Mouse (Mus musculus) central nervous system, embryonic 18 days (tissue): Measurements from ENCODE around the gene Gstk1. TPM values are rescaled to one million over a fixed set of nuclear protein-coding genes. Genes with fewer than 3 reads are reported as not detected.

ENCODE experiments used
- polyA plus RNA-seq: library from polyadenylated mRNA; depleted of rRNA; stranded (reverse); fragments of >200 nt; gene quantifications from 2 replicates; pipeline ENCODE4 v1.2.3, GENCODE M21; 2012; rRNA removed

The Gstk1 gene
- polyA plus RNA-seq = 8.2 and 10.8 TPM in 2 replicates

GRCm38 (mm10) chr6:42245711-42246353 is at the start of gene Gstk1:
Gstk1 (plus strand) TSS chr6:42245935.

GRCm38 (mm10) chr6:42215028-42215427 is 30.7 kb upstream of the Gstk1 start, which contains the start of gene Tas2r144:
Tas2r144 (plus strand) TSS chr6:42215328.

GRCm38 (mm10) chr6:42261524-42262170 is 15.9 kb downstream of the Gstk1 start, which contains the start of gene Tmem139:
Tmem139 (plus strand) TSS chr6:42261970.

GRCm38 (mm10) chr6:42264626-42265312 is 19.0 kb downstream of the Gstk1 start, which contains the start of gene Casp2:
Casp2 (plus strand) TSS chr6:42264985.

GRCm38 (mm10) chr6:42286448-42286847 is 40.7 kb downstream of the Gstk1 start, which contains the start of gene Clcn1:
Clcn1 (plus strand) TSS chr6:42286685.

Other genes with a start within 250 kb of the Gstk1 start
- not detected in 2 replicates for gene Sva, start 207.5 kb upstream of the Gstk1 start, polyA plus RNA-seq
- gene Tas2r139, start 105.0 kb upstream of the Gstk1 start, polyA plus RNA-seq = not detected in 2 replicates
- gene Tas2r144, start 30.6 kb upstream of the Gstk1 start, polyA plus RNA-seq = not detected in 2 replicates
- gene Tmem139, start 16.0 kb downstream of the Gstk1 start, polyA plus RNA-seq = 0.16 and 0.18 TPM in 2 replicates
- gene Casp2, start 19.1 kb downstream of the Gstk1 start, polyA plus RNA-seq = 59.8 and 62.0 TPM in 2 replicates
- gene Clcn1, start 40.8 kb downstream of the Gstk1 start, polyA plus RNA-seq = 8.6 and 8.9 TPM in 2 replicates
- 46.9 and 48.4 TPM in 2 replicates for gene Fam131b, start 78.7 kb downstream of the Gstk1 start, polyA plus RNA-seq
- 43.5 and 43.8 TPM in 2 replicates for gene Zyx, start 103.7 kb downstream of the Gstk1 start, polyA plus RNA-seq
- gene Epha1, start 127.3 kb downstream of the Gstk1 start, polyA plus RNA-seq = 0.52 and 0.90 TPM in 2 replicates
- not detected in 2 replicates for gene Tas2r143, start 154.3 kb downstream of the Gstk1 start, polyA plus RNA-seq
- 0.05 TPM in 1 of 2 replicates, not detected in the other for gene Tas2r135, start 159.5 kb downstream of the Gstk1 start, polyA plus RNA-seq
- gene Tas2r126, start 188.6 kb downstream of the Gstk1 start, polyA plus RNA-seq = not detected in 2 replicates
- not detected in 2 replicates for gene Olfr458, start 219.3 kb downstream of the Gstk1 start, polyA plus RNA-seq
- not detected in 2 replicates for gene Olfr457, start 230.4 kb downstream of the Gstk1 start, polyA plus RNA-seq
- gene Olfr456, start 241.3 kb downstream of the Gstk1 start, polyA plus RNA-seq = not detected in 2 replicates